Mouse (Mus musculus): ENCODE results near the gene Gm20918.
"Not testable (repeated sequence)": the region's sequence is repeated elsewhere in the genome, so short reads cannot be mapped to it uniquely, and the experiment has no call there.

The Gm20918 gene

GRCm38 (mm10) chrY:5043637-5044036 is at the start of gene Gm20918:
Gene Gm20918 (plus strand): TSS chrY:5043937.
- not testable (repeated sequence) for DNase-seq (ENCODE audit: low spot score)
